Mouse (Mus musculus) c-Kit-positive CD71-negative TER-119-negative erythroid progenitor cells, embryonic 14.5 days (primary cell): Measurements from ENCODE around the gene Depdc7.
A peak's percentile ranks its signal among the peaks of the same experiment; 100 is the strongest.

ENCODE experiments used
- DNase-seq: peaks from one replicate; pipeline ENCODE4 v3.0.0-alpha.2; 2013; ENCODE audit warnings: low read depth

Gene Depdc7

DNA sequence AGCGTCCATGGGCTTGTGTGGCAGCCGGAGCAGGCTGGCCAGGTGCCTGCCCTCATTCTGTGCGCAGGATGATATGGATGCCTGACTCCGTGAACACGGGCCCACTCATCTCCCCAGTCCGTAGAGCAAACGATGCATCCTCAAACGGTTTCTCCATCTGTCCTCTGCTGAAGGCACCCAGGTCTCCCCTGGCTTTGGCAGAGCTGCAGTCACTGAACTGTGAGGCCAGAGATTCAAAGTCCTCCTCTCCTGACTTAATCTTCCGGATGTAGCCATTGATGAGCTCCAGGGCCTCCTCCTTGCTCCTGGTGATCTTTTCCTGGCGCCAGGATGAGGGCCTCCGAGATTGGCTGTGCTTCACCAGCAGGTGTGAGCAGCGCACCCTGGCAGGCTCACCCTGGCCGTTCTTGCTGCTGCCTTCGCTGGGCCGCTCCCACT lies 28.4 kb downstream of the Depdc7 start:
- no peak for DNase-seq

- DNase-seq: no peak
These were observed 30.2 kb downstream of the Depdc7 start for GRCm38 (mm10) chr2:104712486-104712809.

DNA sequence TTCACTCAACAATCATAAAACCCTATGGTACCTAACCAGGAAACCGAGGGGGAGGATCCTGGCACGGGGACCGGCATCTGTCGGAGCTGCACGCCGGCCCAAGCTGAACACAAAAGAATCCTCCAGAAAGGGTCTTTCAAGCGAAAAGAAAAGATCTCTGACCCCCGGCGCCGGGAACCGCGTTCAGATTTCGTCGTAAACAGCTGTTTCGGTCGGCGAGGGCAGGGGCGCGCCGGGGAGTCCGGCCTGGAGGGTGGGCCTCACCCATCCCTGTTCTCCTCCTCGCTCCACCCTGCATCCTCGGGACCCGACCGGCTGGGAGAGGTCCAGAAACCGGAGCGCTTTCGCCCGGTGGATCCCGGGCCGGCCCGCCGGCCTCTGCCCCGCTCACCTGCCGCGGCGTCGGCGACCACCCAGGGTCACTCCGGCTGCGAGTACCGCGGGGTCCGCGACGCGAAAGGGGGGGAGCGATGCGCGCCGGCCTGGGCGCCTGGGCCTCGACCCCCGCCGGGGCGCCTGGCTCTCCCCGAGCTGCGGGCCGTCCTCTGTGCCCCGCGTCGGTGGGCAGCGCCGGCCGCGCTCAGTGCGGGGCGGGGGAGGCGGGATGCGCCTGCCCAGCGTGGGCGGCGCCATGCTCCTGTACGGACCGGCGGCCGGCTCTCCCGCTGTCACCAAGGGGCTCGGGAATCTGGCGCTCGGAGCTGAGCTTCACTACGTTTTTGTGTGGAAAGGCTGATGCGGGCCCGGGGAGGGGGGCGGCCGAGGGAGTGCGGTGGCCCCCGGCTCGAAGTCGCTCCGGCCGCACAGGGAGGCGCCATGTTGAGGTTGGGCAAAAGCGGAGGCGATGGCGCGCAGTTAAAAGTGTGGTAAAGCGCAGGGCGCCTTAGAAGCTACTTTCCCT lies 30.8 kb downstream of the Depdc7 start, which contains the start of gene Tcp11l1:
Tcp11l1 (minus strand) TSS at position 585 of the 901 bp plus-strand sequence.
- no peak for DNase-seq

- no peak for DNase-seq
These were observed 31.9 kb downstream of the Depdc7 start for GRCm38 (mm10) chr2:104710670-104711370.

GRCm38 (mm10) chr2:104709786-104710337 lies 32.8 kb downstream of the Depdc7 start:
- DNase-seq: no peak

- DNase-seq: no peak
These were observed 38.3 kb downstream of the Depdc7 start for GRCm38 (mm10) chr2:104704355-104704754.

- no peak for DNase-seq
These were observed 39.5 kb downstream of the Depdc7 start for GRCm38 (mm10) chr2:104703158-104703557.

- no peak for DNase-seq
These were observed 43.0 kb downstream of the Depdc7 start for GRCm38 (mm10) chr2:104699659-104700058.

DNA sequence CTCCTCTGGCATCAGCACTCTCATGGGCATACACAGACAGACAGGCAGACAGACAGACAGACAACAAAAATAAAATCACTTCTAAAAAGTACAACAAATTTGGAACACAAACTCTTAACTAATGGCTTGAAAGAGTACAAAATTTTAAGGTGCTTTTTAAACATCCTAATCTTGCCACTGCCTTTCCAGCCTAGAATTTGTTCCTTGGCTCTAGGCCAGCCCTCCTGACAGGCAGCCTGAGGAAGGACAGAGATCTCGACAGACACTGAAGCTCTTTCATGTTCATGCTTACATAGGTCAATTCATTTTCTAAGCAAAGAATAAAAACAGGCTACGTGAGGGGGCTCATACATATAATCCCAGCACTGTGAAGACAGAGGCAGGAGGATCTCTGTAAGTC lies 50.1 kb downstream of the Depdc7 start:
- no peak for DNase-seq

GRCm38 (mm10) chr2:104690720-104691119 lies 52.0 kb downstream of the Depdc7 start:
- no peak for DNase-seq

DNA sequence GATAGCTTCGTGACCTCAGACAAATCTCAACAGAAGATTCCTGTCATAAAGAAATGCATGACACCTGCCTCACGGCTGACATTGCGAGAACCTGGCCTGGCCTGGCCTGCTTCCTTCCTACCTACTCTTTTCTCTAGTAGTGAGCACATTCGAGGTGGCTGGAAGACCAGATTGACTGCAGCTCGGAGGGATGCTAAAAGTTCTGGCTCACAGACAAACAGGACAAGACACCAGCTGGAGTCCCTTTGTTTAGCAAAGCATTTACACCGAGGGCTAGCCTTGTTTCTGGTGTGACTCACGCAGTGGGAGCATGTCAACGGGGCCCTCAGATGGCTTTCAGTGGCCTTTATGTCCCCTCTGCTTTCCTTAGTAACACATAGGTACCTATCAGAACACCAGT lies 54.0 kb downstream of the Depdc7 start:
- no peak for DNase-seq

DNA sequence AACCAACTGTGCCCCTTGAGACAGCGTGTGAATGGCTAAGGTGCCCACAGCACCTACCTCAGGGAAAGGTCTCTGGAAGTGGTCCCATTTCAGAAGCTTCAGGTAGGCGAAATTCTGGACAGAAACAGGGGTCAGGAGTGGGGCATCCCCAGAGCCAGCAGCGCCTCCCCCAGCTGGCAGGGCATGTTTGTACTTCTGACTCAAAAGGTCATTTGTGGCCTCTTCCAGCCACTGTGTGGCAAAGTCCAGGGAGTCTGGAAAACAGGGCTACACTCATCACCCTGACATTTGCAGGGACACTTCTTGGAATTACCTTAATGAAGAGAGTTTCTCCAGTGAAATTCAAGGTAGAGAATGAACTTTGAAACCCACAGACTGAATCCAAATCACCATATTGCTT lies 54.4 kb downstream of the Depdc7 start:
- no peak for DNase-seq

- peak; percentile 34 for DNase-seq
These were observed 55.4 kb downstream of the Depdc7 start for GRCm38 (mm10) chr2:104687261-104687660.

DNA sequence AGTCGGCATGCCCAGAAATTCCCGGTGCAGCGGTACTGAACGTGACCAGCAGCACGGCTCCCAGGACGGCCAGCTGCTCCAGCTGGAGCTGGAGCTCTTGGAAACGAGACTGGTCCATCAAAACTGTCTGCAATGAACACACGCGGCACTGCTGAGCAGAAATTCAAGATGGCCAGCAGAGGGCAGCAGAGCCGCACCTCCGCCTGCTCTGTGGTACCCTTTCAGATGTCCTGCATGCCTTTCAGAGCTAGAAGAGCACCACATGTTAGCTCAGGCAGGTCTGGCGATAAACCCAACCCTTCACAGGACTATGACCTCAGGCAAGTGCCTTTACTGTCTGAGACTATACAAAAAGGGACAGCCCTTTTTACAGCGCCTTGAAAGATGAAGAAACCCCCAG lies 57.3 kb downstream of the Depdc7 start:
- DNase-seq: peak; percentile 68

- no peak for DNase-seq
These were observed 57.9 kb downstream of the Depdc7 start for GRCm38 (mm10) chr2:104684771-104685170.

- DNase-seq: no peak
These were observed 65.4 kb downstream of the Depdc7 start for GRCm38 (mm10) chr2:104677326-104677725.
